Comparison of ENCODE assay signal across 8 mouse cellular contexts in genomic region chr15:8108966-8109743, GRCm38 (mm10). TPM values are rescaled to one million over a fixed set of nuclear protein-coding genes. Genes with fewer than 3 reads are reported as not detected.
DNase-seq lines count a peak whose midpoint lies in the region; ATAC-seq lines count a peak whose summit lies in the region.

Gene Nup155, plus strand, starts transcription at chr15:8109273.

- intact Hi-C loops in gastrocnemius, postnatal 14 days (cut with DNase I; ENCODE audit: low total_unique reads): no loop called here
- intact Hi-C loops in left cerebral cortex, postnatal 10 days (cut with DNase I): no loop called here

- DNase-seq in adrenal gland, adult (ENCODE audit: inconsistent age in 2 of 2, low spot score in 1 of 2): peak; percentile 93 to 97
- peak; percentile 96 for DNase-seq in embryo, embryonic 10.5 days (ENCODE audit: low spot score)
- peak; percentile 93 for DNase-seq in gastrocnemius, postnatal 14 days
- peak; percentile 91 to 95 for DNase-seq in left cerebral cortex, postnatal 10 days (ENCODE audit: extremely low spot score in 1 of 2, low spot score in 2 of 2)
- peak; percentile 91 for DNase-seq in right cerebral cortex, postnatal 25 days
- DNase-seq in urinary bladder, postnatal 4 days (ENCODE audit: low spot score in 2 of 2): peak; percentile 86 to 93

- ATAC-seq in inflammation-experienced regulatory T-cells, adult 6 months: peak; percentile 96
- peak; percentile 95 for ATAC-seq in megakaryocyte-erythroid progenitor cell, adult 5-6 weeks (replicated peaks; ENCODE audit: low FRiP score, low TSS enrichment, poor library complexity, severe bottlenecking)

RNA-seq across cellular contexts. Expression of gene Nup155, which starts in this region (rescaled TPM):
- 1 to 10 TPM; 7.9 to 8.9 TPM for total RNA-seq in gastrocnemius, postnatal 14 days (2021)
- polyA plus RNA-seq in inflammation-experienced regulatory T-cells, adult 6 months (2017; shearing (Covaris generic)): 10 to 100 TPM in 2 of 3 experiments, 1 to 10 TPM in 1; 9.6 to 11.9 (median 11.2) TPM
- total RNA-seq in left cerebral cortex, postnatal 10 days (2021): 10 to 100 TPM; 25.2 to 28.0 TPM
- total RNA-seq in megakaryocyte-erythroid progenitor cell, adult 5-6 weeks (2014; fragmentation: Nextera tagmentation): 85.9 and 100 TPM in 2 replicates
- 63.5 and 96.5 TPM in 2 replicates for total RNA-seq in megakaryocyte-erythroid progenitor cell, adult 5-6 weeks (2017)

Comparison
In these comparisons a context has a peak if more than half of its experiments do, and no peak if none do; other contexts are left out.
1. Peak in every context shown above with its lines: DNase-seq and ATAC-seq.